Mouse (Mus musculus) cerebellum, adult 2 months (tissue): ENCODE measurements around the gene Rmi2. TPM values are rescaled to one million over a fixed set of nuclear protein-coding genes. Genes with fewer than 3 reads are reported as not detected.

ENCODE experiments used
- DNase-seq, 2 experiments: peaks; one replicate each; pipeline ENCODE4 v3.0.0; 2021
- H3K27ac ChIP-seq: fragments of 200-500 bp; 2 replicates; pipeline ENCODE4 v1.5.1; 2012; ENCODE audit warnings: low read length, control low read depth, inconsistent platforms; ENCODE audit not compliant: insufficient read depth
- H3K27me3 ChIP-seq: fragments of 200-500 bp; 2 replicates; pipeline ENCODE4 v1.6.1; 2012; ENCODE audit warnings: inconsistent platforms, mild to moderate bottlenecking, low read length, moderate library complexity; ENCODE audit not compliant: control insufficient read depth, insufficient read depth
- H3K4me1 ChIP-seq: fragments of 200-500 bp; 2 replicates; pipeline ENCODE4 v1.6.1; 2011; ENCODE audit warnings: low read length; ENCODE audit not compliant: control insufficient read depth, insufficient read depth
- H3K4me3 ChIP-seq: fragments of 200-500 bp; replicated peaks from 2 replicates; pipeline ENCODE3; 2011; ENCODE audit warnings: mild to moderate bottlenecking, low read depth, low read length, control low read depth; ENCODE audit not compliant: insufficient read depth
- CTCF ChIP-seq: fragments of 200-500 bp; IDR thresholded peaks from 2 replicates; pipeline ENCODE4 v1.5.1; 2011; ENCODE audit warnings: low read depth, mild to moderate bottlenecking, control low read depth, low read length, moderate library complexity, borderline replicate concordance; ENCODE audit not compliant: insufficient read depth
- POLR2A ChIP-seq: fragments of 200-500 bp; IDR thresholded peaks from 2 replicates; pipeline ENCODE4 v1.6.1; 2011; ENCODE audit warnings: low read length, control low read depth, borderline replicate concordance; ENCODE audit not compliant: insufficient read depth
- WGBS: fragments of 180-500 bp; shearing (Covaris S2); methylation state at CpG from one replicate; pipeline ENCODE4 v1.1.7; 2018; 5-methylcytosine and 5-hydroxymethylcytosine counted together
- polyA plus RNA-seq: library from polyadenylated mRNA; depleted of rRNA; stranded (reverse); fragments of >200 nt; gene quantifications from 2 replicates; pipeline ENCODE4 v1.2.3, GENCODE M21; 2012

The Rmi2 gene
- polyA plus RNA-seq, 1 experiment: 0.52 TPM

GRCm38 (mm10) chr16:10834542-10834910 lies 333 bp upstream of the Rmi2 start:
- no peaks in the 10 kb centered on the region for H3K27me3 ChIP-seq
- no peaks in the 10 kb centered on the region for H3K4me1 ChIP-seq
- under 1% methylated on average over 12 of the region's 12 CpGs for WGBS
- TF ChIP-seq CTCF (no peak), POLR2A (no peak)
- H3K4me3 ChIP-seq: peak overlapping the region; percentile 60
- no peak overlapping the region for H3K27ac ChIP-seq
- no peak for DNase-seq

- TF ChIP-seq CTCF (no peak), POLR2A (no peak)
- 99% methylated on average over 3 of the region's 3 CpGs for WGBS
Measured at GRCm38 (mm10) chr16:10836388-10836787, 1.5 kb downstream of the Rmi2 start.

GRCm38 (mm10) chr16:10837250-10837649 lies 2.4 kb downstream of the Rmi2 start:
- TF ChIP-seq CTCF (no peak), POLR2A (no peak)
- peaks cover 2% of the 10 kb centered on the region; the same call in 1 of the 2 replicates for H3K4me1 ChIP-seq
- DNase-seq: no peak
- no peak overlapping the region for H3K27ac ChIP-seq
- H3K4me3 ChIP-seq: no peak overlapping the region
- 79% methylated on average over 3 of the region's 3 CpGs for WGBS
- no peaks in the 10 kb centered on the region for H3K27me3 ChIP-seq

More at GRCm38 (mm10) chr16:10836388-10836787, 1.5 kb downstream of the Rmi2 start:
- no peak overlapping the region for H3K4me3 ChIP-seq
- no peak for DNase-seq
- H3K27ac ChIP-seq: no peak overlapping the region
- H3K27me3 ChIP-seq: no peaks in the 10 kb centered on the region
- no peaks in the 10 kb centered on the region for H3K4me1 ChIP-seq

GRCm38 (mm10) chr16:10837903-10838302 lies 3.0 kb downstream of the Rmi2 start:
- H3K27me3 ChIP-seq: no peaks in the 10 kb centered on the region
- H3K27ac ChIP-seq: no peak overlapping the region
- WGBS: 67% methylated on average over 1 of the region's 1 CpGs
- no peak for DNase-seq
- H3K4me1 ChIP-seq: peaks cover 3% of the 10 kb centered on the region; the same call in 1 of the 2 replicates
- no peak overlapping the region for H3K4me3 ChIP-seq
- TF ChIP-seq CTCF: no peak
- TF ChIP-seq POLR2A: no peak

- no peak overlapping the region for H3K4me3 ChIP-seq
- no peak for TF ChIP-seq POLR2A
- no peak for TF ChIP-seq CTCF
- WGBS: 58% methylated on average over 10 of the region's 10 CpGs
Measured at GRCm38 (mm10) chr16:10838487-10839245, 3.8 kb downstream of the Rmi2 start.

GRCm38 (mm10) chr16:10840018-10840417 lies 5.2 kb downstream of the Rmi2 start:
- no peak for DNase-seq
- TF ChIP-seq POLR2A (no peak), CTCF (no peak)
- Histone ChIP-seq H3K4me1 (peaks cover 3% of the 10 kb centered on the region), H3K27ac (no peak overlapping the region), H3K27me3 (no peaks in the 10 kb centered on the region), H3K4me3 (no peak overlapping the region)
- WGBS: 89% methylated on average over 14 of the region's 14 CpGs

More at GRCm38 (mm10) chr16:10838487-10839245, 3.8 kb downstream of the Rmi2 start:
- Histone ChIP-seq H3K4me1 (peaks cover 3% of the 10 kb centered on the region), H3K27me3 (no peaks in the 10 kb centered on the region), H3K27ac (no peak overlapping the region)
- DNase-seq: no peak

- Histone ChIP-seq H3K4me3 (no peak overlapping the region), H3K4me1 (peaks cover 10% of the 10 kb centered on the region), H3K27ac (no peak overlapping the region), H3K27me3 (no peaks in the 10 kb centered on the region)
- DNase-seq: peak in 1 of 2 experiments; percentile 48
- 46% methylated on average over 4 of the region's 4 CpGs for WGBS
- TF ChIP-seq POLR2A (no peak), CTCF (no peak)
Measured at GRCm38 (mm10) chr16:10842282-10842855, 7.5 kb downstream of the Rmi2 start.
